Mouse (Mus musculus) urinary bladder, postnatal 36 days (tissue): ENCODE data around the gene Rnf220.
A peak's percentile ranks its signal among the peaks of the same experiment; 100 is the strongest.

ENCODE experiments used
- DNase-seq, 2 experiments: peaks; one replicate each; pipeline ENCODE4 v3.0.0; 2022; ENCODE audit warnings: low spot score in 2 of 2, mixed read lengths in 1 of 2

Gene Rnf220

GRCm38 (mm10) chr4:117342751-117343150 is 154.1 kb downstream of the Rnf220 start:
- DNase-seq, result peak; percentile 5 to 10

GRCm38 (mm10) chr4:117341282-117341681 is 155.6 kb downstream of the Rnf220 start:
- no peak for DNase-seq

GRCm38 (mm10) chr4:117339796-117340195 is 157.1 kb downstream of the Rnf220 start:
- DNase-seq, result no peak

GRCm38 (mm10) chr4:117330836-117331475 is 165.9 kb downstream of the Rnf220 start:
- no peak for DNase-seq

- no peak for DNase-seq
These were observed 166.7 kb downstream of the Rnf220 start for GRCm38 (mm10) chr4:117330132-117330531.

GRCm38 (mm10) chr4:117326915-117327314 is 169.9 kb downstream of the Rnf220 start:
- no peak for DNase-seq

- DNase-seq, result no peak
These were observed 171.8 kb downstream of the Rnf220 start for GRCm38 (mm10) chr4:117325076-117325475.

GRCm38 (mm10) chr4:117323515-117324344 is 173.1 kb downstream of the Rnf220 start:
- peak in 1 of 2 experiments; percentile 20 for DNase-seq

GRCm38 (mm10) chr4:117321011-117321410 is 175.8 kb downstream of the Rnf220 start:
- no peak for DNase-seq

GRCm38 (mm10) chr4:117318508-117318907 is 178.3 kb downstream of the Rnf220 start:
- no peak for DNase-seq

GRCm38 (mm10) chr4:117317701-117318190 is 179.1 kb downstream of the Rnf220 start:
- DNase-seq, result no peak

- DNase-seq, result no peak
These were observed 180.1 kb downstream of the Rnf220 start for GRCm38 (mm10) chr4:117316800-117317199.

GRCm38 (mm10) chr4:117314849-117315500 is 181.9 kb downstream of the Rnf220 start:
- DNase-seq, result no peak

GRCm38 (mm10) chr4:117313085-117313424 is 183.8 kb downstream of the Rnf220 start:
- no peak for DNase-seq

- no peak for DNase-seq
These were observed 184.3 kb downstream of the Rnf220 start for GRCm38 (mm10) chr4:117312416-117313084.

- no peak for DNase-seq
These were observed 185.0 kb downstream of the Rnf220 start for GRCm38 (mm10) chr4:117311891-117312290.

GRCm38 (mm10) chr4:117309427-117309826 is 187.4 kb downstream of the Rnf220 start:
- no peak for DNase-seq

- no peak for DNase-seq
These were observed 189.6 kb downstream of the Rnf220 start for GRCm38 (mm10) chr4:117307270-117307669.

- DNase-seq, result no peak
These were observed 191.4 kb downstream of the Rnf220 start for GRCm38 (mm10) chr4:117305461-117305860.

GRCm38 (mm10) chr4:117304239-117305025 is 192.4 kb downstream of the Rnf220 start:
- no peak for DNase-seq

GRCm38 (mm10) chr4:117303581-117304238 is 193.1 kb downstream of the Rnf220 start:
- no peak for DNase-seq
